Mouse (Mus musculus) hindbrain, embryonic 14.5 days (tissue): ENCODE data around the gene Gm49358. TPM values are rescaled to one million over a fixed set of nuclear protein-coding genes. Genes with fewer than 3 reads are reported as not detected.

Source experiments
- ATAC-seq: fragments of 200-750 bp; cut with Nextera tagmentation; 2 replicates; pipeline ENCODE4 v1.8.0; 2017; ENCODE audit warnings: moderate number of reproducible peaks, mild to moderate bottlenecking, moderate TSS enrichment, moderate library complexity; ENCODE audit not compliant: low FRiP score
- DNase-seq: peaks from one replicate; pipeline ENCODE4 v3.0.0-alpha.2; 2015; ENCODE audit warnings: low spot score
- H3K27ac ChIP-seq: fragments of 300-500 bp; sonication (generic); 2 replicates; pipeline ENCODE4 v1.5.1; 2014; ENCODE audit warnings: mild to moderate bottlenecking, moderate library complexity
- H3K27me3 ChIP-seq: fragments of 300-500 bp; sonication (generic); 2 replicates; pipeline ENCODE4 v1.6.1; 2014; ENCODE audit warnings: mild to moderate bottlenecking, low read length, mixed read lengths; ENCODE audit not compliant: control insufficient read depth, insufficient read depth
- H3K36me3 ChIP-seq: fragments of 300-500 bp; sonication (generic); replicated peaks from 2 replicates; pipeline ENCODE4 v1.6.1; 2014; ENCODE audit not compliant: control insufficient read depth, insufficient read depth
- H3K4me1 ChIP-seq: fragments of 300-500 bp; sonication (generic); replicated peaks from 2 replicates; pipeline ENCODE4 v1.6.1; 2014; ENCODE audit warnings: antibody characterized with exemption, low read length, mixed read lengths; ENCODE audit not compliant: control insufficient read depth, insufficient read depth
- H3K4me2 ChIP-seq: fragments of 300-500 bp; sonication (generic); replicated peaks from 2 replicates; pipeline ENCODE4 v1.6.1; 2014; ENCODE audit warnings: mild to moderate bottlenecking, moderate library complexity
- H3K4me3 ChIP-seq: fragments of 300-500 bp; sonication (generic); replicated peaks from 2 replicates; pipeline ENCODE4 v1.5.1; 2014; ENCODE audit warnings: mild to moderate bottlenecking, low read length
- H3K9ac ChIP-seq: fragments of 300-500 bp; sonication (generic); 2 replicates; pipeline ENCODE4 v1.6.1; 2014
- H3K9me3 ChIP-seq: fragments of 300-500 bp; sonication (generic); 2 replicates; pipeline ENCODE4 v1.6.1; 2016; ENCODE audit warnings: low read length; ENCODE audit not compliant: control insufficient read depth
- WGBS: fragments of 180-500 bp; shearing (Covaris S2); extraction: QIAGEN DNeasy Blood & Tissue Kit; methylation state at CpG from one replicate; pipeline ENCODE4 v1.1.7; 2014; 5-methylcytosine and 5-hydroxymethylcytosine counted together
- polyA plus RNA-seq: library from polyadenylated mRNA; unstranded; fragments of >200 nt; fragmentation: Nextera tagmentation; extraction: Ambion mirVana; gene quantifications from 2 replicates; pipeline ENCODE4 v1.2.1, GENCODE M21; 2014

Gm49358 gene
- polyA plus RNA-seq, 1 experiment from 2014 or later = 0.80 TPM

DNA sequence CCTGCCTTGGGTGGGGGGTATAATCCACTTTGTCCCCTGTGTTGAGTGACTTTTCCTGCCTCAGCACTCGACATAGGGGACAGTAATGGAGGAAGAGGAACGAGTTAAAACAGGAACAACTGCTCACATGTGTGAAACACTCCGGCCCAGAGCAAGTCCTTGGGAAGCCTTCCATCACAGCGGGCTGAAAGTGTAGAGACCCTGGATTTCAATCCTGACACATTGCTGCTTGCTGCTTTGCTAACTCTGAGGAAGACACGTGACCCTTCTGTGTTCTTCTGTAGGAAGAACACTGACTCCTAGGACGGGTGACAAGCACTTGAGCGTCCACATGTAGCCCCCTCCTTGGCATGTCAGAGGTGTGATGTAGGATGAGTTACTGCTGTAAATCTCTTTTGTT is 51.4 kb downstream of the Gm49358 start:
- WGBS = 90% methylated on average over 7 of the region's 7 CpGs
- DNase-seq = no peak
- no peaks in the 10 kb centered on the region for H3K9me3 ChIP-seq

DNA sequence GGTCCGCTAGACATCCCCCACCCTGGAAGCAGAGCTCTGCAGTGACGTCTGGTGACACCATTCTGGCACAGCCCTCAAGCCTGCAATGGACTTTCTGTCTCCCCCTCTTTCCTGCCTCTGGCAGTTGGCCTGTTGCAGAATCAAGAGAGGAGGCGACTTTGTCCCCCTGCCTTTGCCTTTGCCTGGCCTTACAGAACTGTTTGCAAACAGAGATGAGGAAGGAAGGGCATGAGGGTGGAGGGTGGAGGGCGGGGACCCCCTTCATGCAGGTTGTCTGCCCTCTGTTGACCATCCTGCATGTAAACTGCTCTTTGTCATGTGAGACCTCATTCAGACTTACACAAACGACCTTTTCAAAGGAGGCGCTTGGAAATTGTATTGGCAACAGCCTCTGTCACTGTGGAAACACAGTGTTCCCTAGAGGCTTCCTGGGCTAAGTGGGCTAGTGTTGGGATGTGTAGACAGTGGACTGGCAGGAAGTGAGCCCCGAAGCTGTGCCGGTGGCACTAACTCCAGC is 55.9 kb downstream of the Gm49358 start:
- Histone ChIP-seq H3K4me1 (peaks cover 10% of the 10 kb centered on the region), H3K36me3 (peaks cover 30% of the 10 kb centered on the region), H3K9me3 (no peaks in the 10 kb centered on the region), H3K4me2 (0 out of 2 replicates have a peak overlapping the region, but pooled peaks have one; percentile 15), H3K9ac (no peak overlapping the region), H3K27ac (no peak overlapping the region; the same call in 1 of the 2 replicates), H3K4me3 (no peak overlapping the region), H3K27me3 (no peaks in the 10 kb centered on the region)
- WGBS = 13% methylated on average over 8 of the region's 8 CpGs
- DNase-seq (peak; percentile 70), ATAC-seq (peak; percentile 85)

More for the DNA sequence above, 51.4 kb downstream of the Gm49358 start:
- peaks cover 5% of the 10 kb centered on the region; the same call in 1 of the 2 replicates for H3K36me3 ChIP-seq
- no peaks in the 10 kb centered on the region for H3K27me3 ChIP-seq
- no peak for ATAC-seq
- H3K27ac ChIP-seq = no peak overlapping the region
- no peak overlapping the region for H3K9ac ChIP-seq
- H3K4me1 ChIP-seq = peaks cover 9% of the 10 kb centered on the region
- H3K4me2 ChIP-seq = no peak overlapping the region
- H3K4me3 ChIP-seq = no peak overlapping the region

DNA sequence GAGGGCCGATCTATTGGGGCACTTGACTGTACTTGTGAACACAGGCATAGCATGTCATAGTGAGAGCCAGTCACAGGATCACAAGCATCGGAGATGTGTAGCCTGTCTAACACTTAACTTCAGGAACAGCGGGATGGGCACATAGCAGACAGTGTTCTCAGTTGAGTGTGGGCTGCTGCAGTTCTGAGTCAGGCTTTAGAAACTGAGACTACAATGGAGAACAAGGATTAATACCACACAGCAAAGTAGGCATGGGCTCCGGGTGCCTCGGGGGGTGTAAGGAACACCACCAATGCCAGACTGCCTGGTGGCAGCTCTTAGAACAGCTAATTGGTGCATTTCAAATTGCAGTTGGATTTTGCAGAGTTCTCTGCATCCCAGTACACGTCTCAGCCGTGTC is 57.2 kb downstream of the Gm49358 start:
- H3K4me1 ChIP-seq = peaks cover 10% of the 10 kb centered on the region
- H3K4me3 ChIP-seq = no peak overlapping the region
- DNase-seq (no peak), ATAC-seq (no peak)
- H3K27me3 ChIP-seq = no peaks in the 10 kb centered on the region
- H3K27ac ChIP-seq = no peak overlapping the region
- no peak overlapping the region for H3K4me2 ChIP-seq
- H3K9me3 ChIP-seq = no peaks in the 10 kb centered on the region
- no peak overlapping the region for H3K9ac ChIP-seq
- 94% methylated on average over 7 of the region's 7 CpGs for WGBS
- peaks cover 34% of the 10 kb centered on the region for H3K36me3 ChIP-seq

DNA sequence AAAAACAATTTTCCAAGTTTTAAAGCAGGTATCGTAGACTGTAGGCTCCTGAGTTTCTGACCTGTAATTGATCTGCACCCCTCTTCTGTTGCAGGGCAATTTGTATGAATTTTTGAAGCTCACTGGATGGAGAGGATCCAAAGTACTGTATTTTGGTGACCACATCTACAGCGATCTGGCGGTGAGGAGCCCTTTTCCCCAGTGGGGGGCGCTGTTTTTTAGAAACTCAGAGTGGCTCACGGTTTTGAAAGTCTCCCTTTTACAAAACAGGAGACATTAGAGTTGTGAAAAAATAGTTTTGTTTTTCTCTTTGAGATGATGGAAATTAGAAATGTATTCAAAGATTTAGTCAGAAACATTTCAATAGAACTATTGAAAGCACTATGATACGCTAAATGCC is 60.3 kb downstream of the Gm49358 start:
- no peak for DNase-seq
- no peak for ATAC-seq

DNA sequence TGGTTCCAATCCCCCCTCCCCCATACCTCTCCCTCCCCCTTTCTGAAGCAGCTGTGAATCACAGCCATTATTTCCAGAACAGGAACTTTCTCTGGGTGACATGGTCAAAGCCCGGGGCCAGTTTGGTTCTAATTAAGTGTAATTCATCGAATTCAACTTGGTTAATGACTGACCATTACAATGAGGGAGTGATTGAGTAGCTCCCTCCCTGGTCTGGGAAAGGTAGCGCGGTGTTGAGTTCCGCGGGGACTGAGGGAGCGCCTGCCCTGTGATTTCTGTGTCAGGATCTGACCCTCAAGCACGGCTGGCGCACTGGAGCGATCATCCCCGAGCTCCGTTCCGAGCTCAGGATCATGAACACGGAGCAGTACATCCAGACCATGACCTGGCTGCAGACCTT is 61.1 kb downstream of the Gm49358 start:
- H3K4me2 ChIP-seq = no peak overlapping the region
- DNase-seq = no peak
- WGBS = 64% methylated on average over 14 of the region's 14 CpGs
- H3K27ac ChIP-seq = no peak overlapping the region
- H3K9ac ChIP-seq = no peak overlapping the region
- peaks cover 34% of the 10 kb centered on the region for H3K36me3 ChIP-seq
- no peak overlapping the region for H3K4me3 ChIP-seq
- H3K4me1 ChIP-seq = peaks cover 4% of the 10 kb centered on the region
- no peaks in the 10 kb centered on the region for H3K9me3 ChIP-seq
- no peaks in the 10 kb centered on the region for H3K27me3 ChIP-seq
- ATAC-seq = no peak

More for the DNA sequence above, 60.3 kb downstream of the Gm49358 start:
- Histone ChIP-seq H3K4me3 (no peak overlapping the region), H3K27ac (no peak overlapping the region), H3K9me3 (no peaks in the 10 kb centered on the region), H3K27me3 (no peaks in the 10 kb centered on the region), H3K4me2 (no peak overlapping the region), H3K36me3 (peaks cover 34% of the 10 kb centered on the region), H3K9ac (no peak overlapping the region), H3K4me1 (peaks cover 10% of the 10 kb centered on the region)
- 79% methylated on average over 6 of the region's 6 CpGs for WGBS

DNA sequence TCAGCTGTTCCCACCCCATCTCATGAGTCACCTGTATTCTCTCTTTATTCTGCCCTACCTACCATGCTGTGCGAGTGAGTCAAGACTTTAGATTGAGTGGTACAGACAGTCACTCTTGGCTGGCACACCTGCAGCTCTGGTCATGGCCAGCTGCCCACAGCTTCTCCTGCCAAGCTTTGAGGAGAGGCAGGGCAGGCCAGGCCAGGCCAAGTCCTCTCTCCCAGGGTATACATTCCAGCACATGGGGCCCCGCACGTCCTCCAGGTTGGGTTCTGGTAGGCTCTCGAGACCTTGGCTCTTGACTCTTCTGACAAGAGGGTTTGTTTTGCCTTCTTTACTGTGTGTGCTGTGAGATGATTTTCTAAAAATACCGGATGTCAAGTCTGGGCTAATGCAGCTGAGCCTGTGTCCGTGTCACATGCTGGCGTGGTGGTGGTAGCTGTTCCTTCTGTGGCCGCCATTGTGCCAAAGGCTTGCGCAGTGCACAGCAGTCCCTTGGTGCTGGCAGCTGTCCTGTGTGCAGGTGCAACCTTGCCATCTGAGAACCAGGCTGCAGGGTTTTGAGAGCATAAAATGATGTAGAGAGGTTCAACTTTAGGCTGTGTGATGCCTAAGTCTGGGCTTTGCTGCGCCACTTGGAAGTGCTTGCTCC is 62.2 kb downstream of the Gm49358 start:
- no peaks in the 10 kb centered on the region for H3K27me3 ChIP-seq
- no peak for ATAC-seq

DNA sequence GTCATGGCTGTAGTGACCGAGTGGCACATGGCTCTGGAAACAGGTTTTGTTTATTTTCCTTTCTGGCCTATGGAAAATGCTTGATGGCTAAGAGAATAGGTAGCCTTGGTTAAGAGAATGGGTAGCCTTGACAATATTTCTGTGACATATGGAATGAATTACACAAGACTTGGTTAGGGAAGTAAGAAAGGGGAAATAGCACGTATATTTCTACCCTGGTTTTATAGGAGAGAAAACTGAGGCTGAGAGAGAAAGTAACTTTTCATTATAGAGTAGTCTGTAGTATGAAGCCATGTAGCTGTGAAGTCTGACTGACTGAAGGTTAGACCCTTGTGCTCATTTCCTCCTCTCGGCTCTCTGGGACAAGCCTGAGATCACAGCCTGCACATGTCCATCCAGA is 63.2 kb downstream of the Gm49358 start:
- no peak overlapping the region for H3K27ac ChIP-seq
- peaks cover 23% of the 10 kb centered on the region for H3K36me3 ChIP-seq
- no peaks in the 10 kb centered on the region for H3K9me3 ChIP-seq
- DNase-seq (no peak), ATAC-seq (no peak)
- no peak overlapping the region for H3K4me3 ChIP-seq
- no peaks in the 10 kb centered on the region for H3K27me3 ChIP-seq
- no peaks in the 10 kb centered on the region for H3K4me1 ChIP-seq
- H3K4me2 ChIP-seq = no peak overlapping the region
- H3K9ac ChIP-seq = no peak overlapping the region
- WGBS = 80% methylated on average over 3 of the region's 3 CpGs

More for the DNA sequence above, 62.2 kb downstream of the Gm49358 start:
- 88% methylated on average over 10 of the region's 10 CpGs for WGBS
- Histone ChIP-seq H3K27ac (no peak overlapping the region), H3K9ac (no peak overlapping the region), H3K9me3 (no peaks in the 10 kb centered on the region), H3K4me2 (no peak overlapping the region), H3K4me3 (no peak overlapping the region), H3K4me1 (no peaks in the 10 kb centered on the region), H3K36me3 (peaks cover 27% of the 10 kb centered on the region)
- DNase-seq = no peak

DNA sequence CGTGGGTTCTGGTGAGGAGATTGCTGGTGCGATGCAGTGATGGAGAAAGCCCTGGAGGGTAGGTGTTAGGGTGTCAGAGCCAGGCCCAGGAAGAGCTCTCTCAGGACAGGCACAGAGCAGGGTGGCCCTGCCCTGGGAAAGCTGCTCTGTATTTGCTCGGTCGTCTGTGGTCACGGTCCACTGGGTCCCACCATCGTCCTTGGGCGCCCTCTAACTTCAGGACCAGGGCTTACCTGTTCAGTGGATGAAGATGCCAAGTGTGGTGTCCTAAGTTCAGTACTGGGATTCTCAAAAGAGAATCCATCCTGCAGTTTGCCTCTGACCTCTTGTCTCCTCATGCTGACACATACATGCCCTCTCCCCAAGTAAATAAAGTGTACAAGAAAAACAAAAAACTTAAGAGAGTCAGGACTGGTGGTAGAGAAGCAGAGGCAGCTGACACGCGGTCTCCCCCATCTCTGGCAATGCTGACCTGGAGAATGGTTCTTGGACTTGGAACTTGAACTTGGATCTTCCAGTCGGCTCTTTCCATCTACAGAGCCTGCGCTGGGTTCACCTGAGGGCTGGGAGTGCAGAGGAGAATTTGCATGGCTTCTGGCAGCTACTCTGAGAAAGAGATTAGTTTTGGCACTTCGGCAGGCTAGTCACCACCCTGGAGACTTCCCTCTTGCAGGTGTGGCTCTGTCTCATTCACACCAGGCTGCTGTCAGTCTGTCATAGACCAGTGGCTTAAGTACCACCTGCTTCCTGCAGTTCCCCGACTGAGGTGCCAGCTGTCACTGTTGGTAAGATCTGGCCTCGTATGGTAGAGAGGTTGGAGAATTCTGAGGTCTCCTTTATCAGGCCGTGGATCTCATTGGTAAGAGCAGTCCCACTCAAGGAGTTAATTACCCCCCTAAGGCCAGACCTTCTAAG is 64.7 kb downstream of the Gm49358 start:
- H3K9me3 ChIP-seq = no peaks in the 10 kb centered on the region
- WGBS = 85% methylated on average over 15 of the region's 15 CpGs
- H3K36me3 ChIP-seq = peaks cover 21% of the 10 kb centered on the region
- no peaks in the 10 kb centered on the region for H3K4me1 ChIP-seq
- H3K4me3 ChIP-seq = no peak overlapping the region
- ATAC-seq (no peak; the same call in 1 of the 2 replicates), DNase-seq (no peak)
- no peaks in the 10 kb centered on the region for H3K27me3 ChIP-seq
- no peak overlapping the region for H3K27ac ChIP-seq
- H3K9ac ChIP-seq = no peak overlapping the region
- no peak overlapping the region for H3K4me2 ChIP-seq

DNA sequence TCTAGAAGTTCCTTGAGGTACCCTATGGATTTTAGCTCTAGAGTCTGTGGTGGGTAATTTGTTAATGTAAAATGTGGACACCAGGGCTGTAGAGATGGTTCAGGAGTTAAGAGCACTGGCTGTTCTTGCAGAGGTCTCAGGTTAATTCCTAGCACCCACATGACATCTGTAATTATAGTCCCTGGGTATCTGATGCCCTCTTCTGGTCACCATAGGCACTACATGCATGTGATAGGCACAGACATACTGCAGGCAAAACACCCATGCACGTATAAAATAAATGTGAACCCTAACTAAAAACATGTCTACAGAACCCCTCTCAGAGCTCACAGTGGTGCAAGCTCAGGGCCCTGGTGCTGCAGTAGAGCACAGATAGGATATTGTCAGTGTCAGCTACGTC is 65.7 kb downstream of the Gm49358 start:
- 89% methylated on average over 2 of the region's 2 CpGs for WGBS
- H3K36me3 ChIP-seq = peaks cover 22% of the 10 kb centered on the region
- H3K4me1 ChIP-seq = no peaks in the 10 kb centered on the region
- no peaks in the 10 kb centered on the region for H3K27me3 ChIP-seq
- no peak overlapping the region for H3K4me2 ChIP-seq
- no peak overlapping the region for H3K27ac ChIP-seq
- DNase-seq (no peak), ATAC-seq (no peak)
- H3K4me3 ChIP-seq = no peak overlapping the region
- H3K9me3 ChIP-seq = no peaks in the 10 kb centered on the region
- no peak overlapping the region for H3K9ac ChIP-seq
